Mouse (Mus musculus) megakaryocyte, embryonic 14.5 days (primary cell): ENCODE measurements around the gene Cdr2l.

Source experiments
- FLI1 ChIP-seq: IDR thresholded peaks from 2 replicates; pipeline ENCODE4 v1.6.1; 2012; ENCODE audit warnings: low read length, inconsistent platforms, mixed read lengths
- GATA1 ChIP-seq: IDR thresholded peaks from 3 replicates; pipeline ENCODE4 v1.6.1; 2012; ENCODE audit warnings: mixed read lengths, low read length, inconsistent platforms, borderline replicate concordance

DNA sequence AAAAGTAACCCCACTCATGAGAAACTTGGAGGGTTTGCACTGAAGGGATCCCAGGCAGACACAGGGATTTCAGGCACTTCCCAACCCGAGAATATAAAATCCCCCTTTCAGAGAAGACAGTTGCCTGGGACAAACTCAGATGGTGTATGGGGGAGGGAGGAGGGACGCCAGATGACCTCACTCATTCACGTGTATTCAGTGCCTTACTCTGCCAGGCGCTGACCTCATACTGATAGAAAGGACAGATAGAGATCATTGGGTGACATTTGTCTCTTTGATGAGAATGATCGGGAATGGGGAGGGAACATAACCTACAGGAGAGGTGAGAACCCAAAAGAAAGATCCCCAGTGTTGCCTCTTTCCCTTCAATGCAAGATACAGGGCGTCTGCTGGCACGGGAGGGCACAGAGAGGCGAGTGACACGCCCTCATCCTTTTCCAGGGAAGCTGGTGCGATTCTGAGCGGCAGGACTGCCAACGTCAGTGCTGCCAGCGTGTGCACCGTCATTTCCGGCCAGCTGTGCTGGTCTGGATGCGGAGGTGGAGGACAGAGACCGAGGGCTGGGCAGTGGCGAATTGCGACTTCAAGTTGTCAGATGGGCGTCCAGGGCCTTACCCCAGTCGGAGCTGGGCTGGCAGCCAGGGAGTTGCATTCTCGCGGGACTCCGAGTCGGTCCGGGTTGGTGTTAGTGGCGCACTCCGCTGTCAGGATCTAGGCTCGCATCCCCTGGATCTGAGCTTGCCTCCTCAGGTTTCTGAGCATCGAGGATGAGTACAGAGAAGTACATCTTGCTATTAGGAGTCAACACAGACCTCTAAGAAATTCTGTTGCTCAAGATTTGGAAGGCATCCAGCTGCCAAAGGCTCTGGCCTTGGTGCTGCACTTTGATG lies 7.7 kb upstream of the Cdr2l start:
- TF ChIP-seq GATA1 (no peak), FLI1 (no peak)
